In genomic region chr15:5346955-5347354, GRCm38 (mm10) we compare ENCODE assay signal across 20 mouse cellular contexts.
"Had no signal": no experiment of that assay in that cellular context is flagged by ENCODE, and none has a peak within 500 bp of the region (broad histone marks: within the 10 kb centered on the region; RNA-seq: fewer than 3 reads in every experiment).

No protein-coding gene starts in this region.

- H3K27me3 ChIP-seq: heart, embryonic 12.5 days; hindbrain, embryonic 12.5 days; intestine, embryonic 15.5 days; kidney, embryonic 15.5 days; limb, embryonic 13.5 days; limb, embryonic 15.5 days; liver, embryonic 13.5 days had no signal

- H3K9ac ChIP-seq: heart, embryonic 12.5 days; hindbrain, embryonic 12.5 days; hindbrain, embryonic 14.5 days; intestine, embryonic 15.5 days; kidney, embryonic 15.5 days; limb, embryonic 13.5 days; limb, embryonic 15.5 days; liver, embryonic 13.5 days had no signal

- H3K4me3 ChIP-seq: heart, embryonic 10.5 days; heart, embryonic 12.5 days; hindbrain, embryonic 10.5 days; hindbrain, embryonic 12.5 days; intestine, embryonic 15.5 days; kidney, embryonic 15.5 days; limb, embryonic 13.5 days; limb, embryonic 15.5 days; liver, embryonic 13.5 days had no signal

- DNase-seq: gastrocnemius, postnatal 14 days; gastrocnemius, postnatal 36 days; kidney, adult 18-20 months; layer of hippocampus, adult 9-11 months; layer of hippocampus, postnatal 36 days; left cerebral cortex, postnatal 4 days; liver, embryonic 13.5 days had no signal

- H3K27ac ChIP-seq: heart, embryonic 10.5 days; hindbrain, embryonic 10.5 days; hindbrain, embryonic 12.5 days; hindbrain, embryonic 14.5 days; intestine, embryonic 15.5 days; kidney, embryonic 15.5 days; kidney, postnatal 0 days; limb, embryonic 13.5 days; limb, embryonic 15.5 days; liver, embryonic 13.5 days had no signal

- ATAC-seq: hindbrain, embryonic 16.5 days; inflammation-experienced regulatory T-cells, adult 6 months; intestine, embryonic 15.5 days; intestine, postnatal 0 days had no signal

- H3K4me1 ChIP-seq: heart, embryonic 10.5 days; heart, embryonic 12.5 days; hindbrain, embryonic 10.5 days; hindbrain, embryonic 12.5 days; intestine, embryonic 15.5 days; kidney, embryonic 15.5 days; limb, embryonic 13.5 days; limb, embryonic 15.5 days; liver, embryonic 13.5 days had no signal

- H3K36me3 ChIP-seq: heart, embryonic 10.5 days; heart, embryonic 12.5 days; hindbrain, embryonic 10.5 days; hindbrain, embryonic 12.5 days; intestine, embryonic 15.5 days; kidney, embryonic 15.5 days; limb, embryonic 13.5 days; limb, embryonic 15.5 days; liver, embryonic 13.5 days had no signal

- H3K4me2 ChIP-seq: heart, embryonic 12.5 days; hindbrain, embryonic 12.5 days; hindbrain, embryonic 14.5 days; intestine, embryonic 15.5 days; kidney, embryonic 15.5 days; limb, embryonic 13.5 days; limb, embryonic 15.5 days; liver, embryonic 13.5 days had no signal

- H3K9me3 ChIP-seq: heart, embryonic 10.5 days; heart, embryonic 12.5 days; hindbrain, embryonic 10.5 days; hindbrain, embryonic 12.5 days; intestine, embryonic 15.5 days; kidney, embryonic 15.5 days; limb, embryonic 13.5 days; limb, embryonic 15.5 days; liver, embryonic 13.5 days had no signal
